ENCODE assay signal across 18 mouse cellular contexts in the genomic region with DNA sequence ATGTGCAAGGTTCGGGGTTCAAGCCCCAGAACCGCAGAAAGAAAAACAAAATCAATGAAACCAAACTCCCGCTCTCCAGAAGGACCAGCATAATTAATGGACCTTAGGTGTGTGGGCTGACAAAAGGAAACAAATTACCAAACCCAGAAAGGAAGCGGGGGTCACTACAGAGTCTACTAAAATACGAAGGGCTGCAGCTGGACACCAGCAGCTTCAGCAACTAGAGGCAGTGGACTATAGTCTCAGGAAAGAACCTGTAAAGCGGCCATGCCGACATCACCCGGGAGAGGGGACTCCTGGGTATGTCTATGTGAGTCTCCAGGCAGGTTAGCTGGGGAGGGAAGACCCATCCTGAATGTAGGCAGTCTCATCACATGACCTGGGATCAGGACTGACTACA.
"Had no signal": no experiment of that assay in that cellular context is flagged by ENCODE, and none has a peak within 500 bp of the region (broad histone marks: within the 10 kb centered on the region; RNA-seq: fewer than 3 reads in every experiment).

No protein-coding gene starts in this region.

- H3K4me2 ChIP-seq: lung, embryonic 14.5 days; midbrain, embryonic 13.5 days; midbrain, embryonic 15.5 days; neural tube, embryonic 13.5 days; neural tube, embryonic 15.5 days had no signal

- H3K36me3 ChIP-seq: midbrain, embryonic 10.5 days; midbrain, embryonic 13.5 days; midbrain, embryonic 15.5 days; neural tube, embryonic 13.5 days; neural tube, embryonic 15.5 days had no signal

- H3K4me3 ChIP-seq: midbrain, embryonic 10.5 days; midbrain, embryonic 13.5 days; midbrain, embryonic 15.5 days; myocyte; neural tube, embryonic 13.5 days; neural tube, embryonic 15.5 days had no signal

- DNase-seq: lung, adult 18-20 months; lung, embryonic 14.5 days; lung, postnatal 10 days; lung, postnatal 4 days; retina, postnatal 1 day; right cerebral cortex, adult 18-20 months; right cerebral cortex, postnatal 25 days; right cerebral cortex, postnatal 4 days; spleen, adult 18-20 months; thymus, adult 18-20 months; thymus, postnatal 14 days; thymus, postnatal 36 days had no signal

- H3K27me3 ChIP-seq: midbrain, embryonic 13.5 days; midbrain, embryonic 15.5 days; neural tube, embryonic 13.5 days; neural tube, embryonic 15.5 days had no signal

- H3K27ac ChIP-seq: midbrain, embryonic 10.5 days; midbrain, embryonic 13.5 days; midbrain, embryonic 15.5 days; neural tube, embryonic 13.5 days; neural tube, embryonic 15.5 days had no signal

- H3K9me3 ChIP-seq: midbrain, embryonic 10.5 days; midbrain, embryonic 15.5 days; neural tube, embryonic 13.5 days; neural tube, embryonic 15.5 days had no signal

- ATAC-seq: midbrain, embryonic 13.5 days; midbrain, embryonic 15.5 days had no signal

- H3K9ac ChIP-seq: lung, embryonic 14.5 days; midbrain, embryonic 13.5 days; midbrain, embryonic 15.5 days; neural tube, embryonic 13.5 days; neural tube, embryonic 15.5 days had no signal
